ENCODE assay signal across 10 mouse cellular contexts in the genomic region with DNA sequence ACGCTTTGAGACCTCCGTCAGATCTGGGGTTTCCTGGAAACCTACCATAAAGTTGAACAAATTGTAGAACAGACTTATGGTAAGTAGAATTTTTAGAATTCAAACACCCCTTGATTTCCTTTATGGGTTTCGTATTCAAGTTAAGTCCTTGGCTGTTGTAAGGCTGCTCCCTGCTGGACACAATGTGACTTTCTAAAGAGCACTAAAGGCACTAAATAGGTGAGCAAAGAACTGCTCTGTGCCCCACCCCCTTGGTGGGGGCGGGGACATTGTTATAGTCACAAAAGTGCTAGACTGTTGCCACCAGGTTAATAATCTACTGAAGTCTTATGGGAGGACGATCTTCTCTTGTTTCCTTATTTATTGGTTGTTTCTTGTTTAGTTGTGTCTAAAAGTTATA. TPM values are rescaled to one million over a fixed set of nuclear protein-coding genes. Genes with fewer than 3 reads are reported as not detected.
A peak's percentile ranks its signal among the peaks of the same experiment; 100 is the strongest.
DNase-seq lines count a peak whose midpoint lies in the region; TF ChIP-seq lines count a peak whose summit lies in the region.
"Had no signal": no experiment of that assay in that cellular context is flagged by ENCODE, and none has a peak within 500 bp of the region (broad histone marks: within the 10 kb centered on the region; RNA-seq: fewer than 3 reads in every experiment).

No protein-coding gene starts in this region.

- H3K27me3 ChIP-seq in cerebellum, adult 2 months (ENCODE audit: control insufficient read depth, insufficient read depth, low read length): no peaks in the 10 kb centered on the region
- H3K27me3 ChIP-seq: embryonic facial prominence, embryonic 13.5 days; liver, embryonic 13.5 days had no signal

- no peak overlapping the region for H3K4me3 ChIP-seq in cerebellum, adult 2 months (replicated peaks; ENCODE audit: insufficient read depth, low read depth, low read length)
- H3K4me3 ChIP-seq: embryonic facial prominence, embryonic 13.5 days; liver, embryonic 13.5 days had no signal

- TF ChIP-seq CTCF in cerebellum, adult 2 months (IDR thresholded peaks at IDR 0.05; ENCODE audit: borderline replicate concordance, insufficient read depth, low read depth, low read length): peak; percentile 22; the same call in 1 of the 2 replicates

- 77% methylated on average over 5 of the region's 5 CpGs for WGBS in cerebellum, adult 2 months

- DNase-seq in cerebellum, adult 2 months: peak in 1 of 2 experiments; percentile 26
- DNase-seq in cerebellum, adult 11 months: no peak
- peak; percentile 7 for DNase-seq in right cerebral cortex, postnatal 4 days
- no peak for DNase-seq in right cerebral cortex, postnatal 10 days (ENCODE audit: low spot score in 2 of 2)
- peak; percentile 41 to 68 for DNase-seq in kidney, adult 8-10 months
- peak; percentile 9 to 21 for DNase-seq in thymus, postnatal 36 days
- no peak for DNase-seq in neural tube, embryonic 10.5 days (ENCODE audit: extremely low spot score, low spot score)
- DNase-seq in heart, postnatal 25 days (ENCODE audit: low spot score): no peak
- DNase-seq: liver, embryonic 13.5 days had no signal

- intact Hi-C loops in heart, postnatal 25 days (cut with DNase I): loop anchor here (2.0 kb wide), 1 partner anchor 292 kb away; no protein-coding TSS in a partner anchor

- H3K27ac ChIP-seq in cerebellum, adult 2 months (ENCODE audit: insufficient read depth, low read length): no peak overlapping the region
- H3K27ac ChIP-seq: embryonic facial prominence, embryonic 13.5 days; liver, embryonic 13.5 days had no signal

- TF ChIP-seq POLR2A in cerebellum, adult 2 months (IDR thresholded peaks at IDR 0.05; ENCODE audit: borderline replicate concordance, insufficient read depth, low read length): no peak

- H3K4me1 ChIP-seq in cerebellum, adult 2 months (ENCODE audit: control insufficient read depth, insufficient read depth, low read length): no peaks in the 10 kb centered on the region

RNA-seq across cellular contexts. Expression of a gene that starts 3.9 kb away (rescaled TPM):
- polyA plus RNA-seq in cerebellum, adult 2 months (2012; rRNA removed): 37.8 and 40.0 TPM in 2 replicates
- 10 to 100 TPM; 86.8 to 92.3 TPM for total RNA-seq in heart, postnatal 25 days (2021)

RNA-seq across cellular contexts. Expression of a gene that starts 4.0 kb away (rescaled TPM):
- 11.0 and 11.9 TPM in 2 replicates for polyA plus RNA-seq in cerebellum, adult 2 months (2012; rRNA removed)
- total RNA-seq in heart, postnatal 25 days (2021): 10 to 100 TPM; 11.3 to 14.0 TPM

Comparison
In these comparisons a context has a peak if more than half of its experiments do, and no peak if none do; other contexts are left out.
1. DNase-seq: peak in right cerebral cortex, postnatal 4 days (single experiment), kidney, adult 8-10 months (2 of 2) and thymus, postnatal 36 days (2 of 2); none in cerebellum, adult 11 months (single experiment), right cerebral cortex, postnatal 10 days (0 of 2), neural tube, embryonic 10.5 days (single experiment) and heart, postnatal 25 days (single experiment).